Mouse (Mus musculus) stomach, embryonic 14.5 days (tissue): Measurements from ENCODE around the gene Gm37240. TPM values are rescaled to one million over a fixed set of nuclear protein-coding genes. Genes with fewer than 3 reads are reported as not detected.

Source experiments
- ATAC-seq: fragments of 200-750 bp; cut with Nextera tagmentation; 2 replicates; pipeline ENCODE4 v1.8.0; 2017; ENCODE audit warnings: low read depth, moderate TSS enrichment; ENCODE audit not compliant: insufficient number of reproducible peaks, insufficient read depth, low FRiP score
- H3K27ac ChIP-seq: fragments of 300-500 bp; sonication (generic); 2 replicates; pipeline ENCODE4 v1.5.1; 2014; ENCODE audit warnings: mild to moderate bottlenecking, low read length, moderate library complexity, mixed read lengths
- H3K27me3 ChIP-seq: fragments of 300-500 bp; sonication (generic); 2 replicates; pipeline ENCODE4 v1.6.1; 2014; ENCODE audit warnings: low read length, control low read depth, mixed read lengths; ENCODE audit not compliant: control insufficient read depth, insufficient read depth
- H3K36me3 ChIP-seq: fragments of 300-500 bp; sonication (generic); 2 replicates; pipeline ENCODE4 v1.6.1; 2014; ENCODE audit warnings: mild to moderate bottlenecking, control low read depth, low read length, moderate library complexity, mixed read lengths; ENCODE audit not compliant: control insufficient read depth, insufficient read depth
- H3K4me1 ChIP-seq: fragments of 300-500 bp; sonication (generic); 2 replicates; pipeline ENCODE4 v1.6.1; 2014; ENCODE audit warnings: low read length, control low read depth, mixed read lengths; ENCODE audit not compliant: control insufficient read depth, insufficient read depth
- H3K4me2 ChIP-seq: fragments of 300-500 bp; sonication (generic); replicated peaks from 2 replicates; pipeline ENCODE4 v1.6.1; 2014; ENCODE audit warnings: low read depth, low read length, control low read depth
- H3K4me3 ChIP-seq: fragments of 300-500 bp; sonication (generic); 2 replicates; pipeline ENCODE4 v1.5.1; 2014; ENCODE audit warnings: low read depth, low read length, control low read depth
- H3K9ac ChIP-seq: fragments of 300-500 bp; sonication (generic); replicated peaks from 2 replicates; pipeline ENCODE4 v1.6.1; 2014; ENCODE audit warnings: low read depth, mild to moderate bottlenecking, control low read depth, low read length, moderate library complexity, mixed read lengths
- H3K9me3 ChIP-seq: fragments of 300-500 bp; sonication (generic); 2 replicates; pipeline ENCODE4 v1.6.1; 2016; ENCODE audit warnings: low read depth, low read length, control low read depth; ENCODE audit not compliant: control insufficient read depth
- WGBS: fragments of 180-500 bp; shearing (Covaris S2); extraction: QIAGEN DNeasy Blood & Tissue Kit; methylation state at CpG from one replicate; pipeline ENCODE4 v1.1.7; 2014; 5-methylcytosine and 5-hydroxymethylcytosine counted together
- polyA plus RNA-seq: library from polyadenylated mRNA; unstranded; fragments of >200 nt; fragmentation: Nextera tagmentation; extraction: Ambion mirVana; gene quantifications from 2 replicates; pipeline ENCODE4 v1.2.1, GENCODE M21; 2014

Gm37240 gene
- polyA plus RNA-seq, 1 experiment from 2014 or later, result 9.6 TPM

DNA sequence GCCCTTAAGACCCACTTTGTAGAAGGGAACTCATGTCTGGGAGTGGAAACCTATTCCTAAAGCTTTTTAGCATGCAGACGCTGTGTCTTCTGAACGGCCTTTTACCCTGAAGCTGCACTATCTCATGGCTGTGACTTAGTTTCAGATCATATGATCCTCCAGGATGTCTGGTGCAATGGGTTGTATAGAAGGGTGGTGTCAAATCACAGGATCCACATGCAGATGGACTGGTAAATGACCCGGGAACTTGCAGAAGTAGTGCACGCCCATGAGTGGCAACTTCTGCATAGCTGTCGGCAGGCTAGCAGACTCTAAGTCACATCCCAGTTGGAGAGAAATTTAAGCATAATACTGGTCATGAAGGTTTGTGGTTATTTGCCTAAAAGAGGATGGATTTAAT, 1139.2 kb downstream of the Gm37240 start:
- Histone ChIP-seq H3K9me3 (no peaks in the 10 kb centered on the region), H3K4me2 (no peak overlapping the region), H3K36me3 (no peaks in the 10 kb centered on the region), H3K4me1 (0 out of 2 replicates have a peak, but pooled peaks cover 6% of the 10 kb centered on the region), H3K9ac (no peak overlapping the region), H3K27me3 (no peaks in the 10 kb centered on the region), H3K4me3 (no peak overlapping the region), H3K27ac (no peak overlapping the region)
- 84% methylated on average over 5 of the region's 5 CpGs for WGBS
- no peak for ATAC-seq

DNA sequence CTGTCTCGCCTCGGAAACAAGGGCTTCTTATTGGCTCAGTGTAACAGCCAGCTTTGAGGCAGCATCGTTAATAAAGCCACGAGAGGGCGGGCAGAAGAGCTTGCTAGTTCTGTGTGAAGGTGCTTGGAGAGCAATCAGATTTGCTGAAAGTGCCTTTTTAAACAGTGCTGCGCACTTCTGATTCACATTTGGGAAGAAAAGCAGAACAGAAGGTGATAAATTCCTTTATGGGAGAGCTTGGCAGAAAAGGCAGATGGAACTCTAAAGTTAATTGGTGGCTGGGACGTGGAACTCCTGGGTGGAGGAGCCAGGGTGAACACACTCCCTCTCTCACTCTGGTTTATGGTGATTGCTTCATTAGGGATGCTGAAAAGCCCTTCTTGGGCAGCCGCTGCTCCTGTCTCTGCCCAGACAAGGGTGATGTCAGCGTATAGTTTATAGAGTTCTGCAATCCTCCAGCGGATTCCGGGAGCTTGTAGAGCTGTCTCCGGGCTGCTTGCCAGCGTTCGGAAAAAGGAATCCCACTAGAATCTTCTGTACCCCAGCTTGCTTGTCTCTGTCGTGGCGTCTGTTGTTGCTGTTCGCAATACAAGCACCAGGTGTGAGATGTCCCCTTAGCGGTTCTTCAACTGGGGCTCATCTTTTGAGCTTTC, 1141.7 kb downstream of the Gm37240 start:
- peak; percentile 86; the same call in 1 of the 2 replicates for ATAC-seq

DNA sequence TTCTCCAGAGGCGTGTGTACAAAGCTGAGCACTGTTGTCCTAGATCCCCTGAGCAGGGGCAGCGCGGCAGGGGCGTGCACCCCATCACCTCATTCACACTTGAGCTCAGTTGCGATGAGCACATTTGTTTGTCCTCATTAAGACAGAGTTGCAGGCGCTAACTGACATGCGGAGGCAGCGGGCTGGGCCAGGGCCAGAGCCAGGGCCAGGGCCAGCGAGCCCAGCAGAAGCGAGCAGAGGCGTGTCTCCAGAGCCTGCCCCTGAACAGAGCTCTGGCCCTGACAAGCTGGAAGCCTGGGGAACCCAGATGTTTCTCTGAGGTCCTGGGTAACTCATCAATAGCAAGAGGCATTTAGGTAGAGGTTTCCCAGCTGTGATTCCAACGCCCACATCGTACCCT, 1142.6 kb downstream of the Gm37240 start:
- Histone ChIP-seq H3K27me3 (no peaks in the 10 kb centered on the region), H3K9ac (no peak overlapping the region), H3K4me1 (peaks cover 9% of the 10 kb centered on the region; the same call in 1 of the 2 replicates), H3K4me2 (no peak overlapping the region), H3K36me3 (no peaks in the 10 kb centered on the region), H3K27ac (peak overlapping the region; percentile 77; the same call in 1 of the 2 replicates), H3K4me3 (no peak overlapping the region), H3K9me3 (no peaks in the 10 kb centered on the region)
- WGBS, result 43% methylated on average over 13 of the region's 13 CpGs
- peak; percentile 24; the same call in 1 of the 2 replicates for ATAC-seq

More for the DNA sequence above, 1141.7 kb downstream of the Gm37240 start:
- H3K36me3 ChIP-seq, result no peaks in the 10 kb centered on the region
- no peaks in the 10 kb centered on the region for H3K9me3 ChIP-seq
- peak overlapping the region; percentile 17; the same call in 1 of the 2 replicates for H3K4me2 ChIP-seq
- H3K27ac ChIP-seq, result peak overlapping the region; percentile 77
- H3K9ac ChIP-seq, result no peak overlapping the region
- H3K4me3 ChIP-seq, result no peak overlapping the region
- H3K4me1 ChIP-seq, result 0 out of 2 replicates have a peak, but pooled peaks cover 6% of the 10 kb centered on the region
- no peaks in the 10 kb centered on the region for H3K27me3 ChIP-seq
- WGBS, result 23% methylated on average over 18 of the region's 18 CpGs

DNA sequence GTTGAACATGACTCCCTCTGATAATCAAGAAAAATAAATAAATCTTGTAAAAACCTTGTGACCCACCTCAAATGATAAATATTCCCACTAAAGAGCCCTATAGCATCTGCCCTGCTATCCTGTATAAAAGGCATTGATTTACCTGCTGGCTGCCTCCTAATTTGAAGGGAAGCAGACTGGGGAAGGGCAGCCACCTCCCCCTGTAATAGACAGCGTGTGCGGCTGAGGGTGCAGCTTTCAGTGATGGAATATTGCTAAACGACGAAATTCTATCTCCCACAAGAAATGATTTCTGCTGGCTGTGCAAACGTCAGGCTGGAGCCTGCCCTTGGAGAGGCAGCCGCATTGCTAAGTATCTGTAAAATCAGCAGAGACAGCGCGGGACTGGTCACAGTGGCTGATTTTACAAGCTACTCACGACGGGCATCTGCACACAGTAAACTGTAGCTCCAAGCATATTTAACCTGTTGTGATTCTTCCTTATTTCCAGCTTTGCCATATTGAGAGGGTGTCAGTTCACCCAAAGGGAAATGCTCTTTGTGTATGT, 1147.2 kb downstream of the Gm37240 start:
- Histone ChIP-seq H3K4me3 (no peak overlapping the region), H3K9me3 (no peaks in the 10 kb centered on the region), H3K36me3 (no peaks in the 10 kb centered on the region), H3K4me2 (no peak overlapping the region), H3K27ac (no peak overlapping the region), H3K4me1 (peaks cover 5% of the 10 kb centered on the region; the same call in 1 of the 2 replicates), H3K9ac (no peak overlapping the region), H3K27me3 (no peaks in the 10 kb centered on the region)
- no peak for ATAC-seq
- WGBS, result 36% methylated on average over 10 of the region's 10 CpGs

DNA sequence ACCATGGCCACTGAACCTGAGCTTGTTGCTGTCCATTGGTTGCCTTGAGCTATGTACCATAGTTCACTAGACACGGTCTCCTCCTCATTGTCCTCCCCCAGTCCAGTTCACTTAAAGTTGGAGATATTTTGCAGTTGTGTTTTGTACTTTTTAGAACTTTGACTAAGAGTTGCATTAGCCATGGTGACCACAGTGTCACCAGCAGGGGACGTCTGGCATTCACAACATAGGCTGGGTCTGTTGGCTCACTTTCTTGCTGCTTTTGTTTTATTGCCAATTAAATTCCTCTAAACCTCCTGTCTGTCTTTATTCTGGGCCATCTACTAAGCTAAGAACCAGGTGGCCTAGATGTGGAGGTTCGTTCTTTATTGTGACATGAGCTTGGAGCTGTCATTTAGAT, 1150.2 kb downstream of the Gm37240 start:
- H3K27me3 ChIP-seq, result no peaks in the 10 kb centered on the region
- H3K4me3 ChIP-seq, result no peak overlapping the region
- no peak overlapping the region for H3K27ac ChIP-seq
- 91% methylated on average over 3 of the region's 3 CpGs for WGBS
- no peak overlapping the region for H3K9ac ChIP-seq
- peaks cover 3% of the 10 kb centered on the region; the same call in 1 of the 2 replicates for H3K4me1 ChIP-seq
- H3K36me3 ChIP-seq, result no peaks in the 10 kb centered on the region
- H3K9me3 ChIP-seq, result no peaks in the 10 kb centered on the region
- ATAC-seq, result no peak
- no peak overlapping the region for H3K4me2 ChIP-seq

DNA sequence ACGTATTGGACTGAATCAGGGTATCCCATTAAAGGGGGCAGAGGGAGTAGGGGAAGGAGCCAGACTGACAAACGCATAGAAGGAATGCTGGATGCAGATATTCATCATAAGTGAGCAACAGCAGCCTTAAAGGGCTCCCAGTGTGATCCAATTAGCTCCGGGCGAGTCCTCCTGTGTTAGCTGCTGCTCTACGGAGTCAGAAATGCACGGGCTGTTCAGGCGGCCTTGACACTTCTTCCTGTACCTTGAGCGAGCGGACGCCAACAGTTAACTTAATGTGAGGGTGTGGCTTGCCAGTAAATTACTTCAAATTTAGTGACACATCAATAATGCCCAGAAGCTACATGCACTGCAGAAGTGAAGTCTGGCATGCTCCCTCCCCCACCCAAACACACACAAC, 1151.6 kb downstream of the Gm37240 start:
- Histone ChIP-seq H3K36me3 (no peaks in the 10 kb centered on the region), H3K9ac (no peak overlapping the region), H3K9me3 (no peaks in the 10 kb centered on the region), H3K27me3 (no peaks in the 10 kb centered on the region), H3K4me1 (peaks cover 6% of the 10 kb centered on the region; the same call in 1 of the 2 replicates), H3K27ac (no peak overlapping the region), H3K4me2 (no peak overlapping the region), H3K4me3 (no peak overlapping the region)
- no peak for ATAC-seq
- WGBS, result 46% methylated on average over 10 of the region's 10 CpGs

DNA sequence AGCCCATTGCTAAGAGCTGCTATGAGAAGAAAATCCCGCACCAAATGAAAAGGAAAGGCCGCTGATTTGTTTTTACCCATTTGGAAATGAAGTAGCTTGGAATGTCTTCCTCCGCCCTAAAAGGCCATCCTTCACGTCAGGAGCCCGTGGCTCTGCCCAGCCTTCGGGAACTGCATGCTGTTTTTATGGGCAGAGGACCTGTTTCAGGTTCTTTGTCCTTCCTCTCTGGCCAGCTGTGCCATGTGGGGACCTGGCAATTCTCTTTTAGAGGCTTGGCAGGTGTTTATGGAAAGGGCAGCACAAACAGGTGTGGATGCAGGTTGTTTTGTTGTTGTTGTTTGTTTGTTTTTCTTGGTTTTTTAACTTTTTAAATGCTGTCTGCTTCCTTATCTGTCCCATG, 1154.8 kb downstream of the Gm37240 start:
- Histone ChIP-seq H3K27me3 (no peaks in the 10 kb centered on the region), H3K9ac (no peak overlapping the region), H3K9me3 (no peaks in the 10 kb centered on the region), H3K4me2 (peak overlapping the region; percentile 47), H3K27ac (no peak overlapping the region), H3K4me1 (0 out of 2 replicates have a peak, but pooled peaks cover 3% of the 10 kb centered on the region), H3K36me3 (no peaks in the 10 kb centered on the region), H3K4me3 (peak overlapping the region; percentile 7; the same call in 1 of the 2 replicates)
- ATAC-seq, result no peak
- WGBS, result 22% methylated on average over 6 of the region's 6 CpGs

DNA sequence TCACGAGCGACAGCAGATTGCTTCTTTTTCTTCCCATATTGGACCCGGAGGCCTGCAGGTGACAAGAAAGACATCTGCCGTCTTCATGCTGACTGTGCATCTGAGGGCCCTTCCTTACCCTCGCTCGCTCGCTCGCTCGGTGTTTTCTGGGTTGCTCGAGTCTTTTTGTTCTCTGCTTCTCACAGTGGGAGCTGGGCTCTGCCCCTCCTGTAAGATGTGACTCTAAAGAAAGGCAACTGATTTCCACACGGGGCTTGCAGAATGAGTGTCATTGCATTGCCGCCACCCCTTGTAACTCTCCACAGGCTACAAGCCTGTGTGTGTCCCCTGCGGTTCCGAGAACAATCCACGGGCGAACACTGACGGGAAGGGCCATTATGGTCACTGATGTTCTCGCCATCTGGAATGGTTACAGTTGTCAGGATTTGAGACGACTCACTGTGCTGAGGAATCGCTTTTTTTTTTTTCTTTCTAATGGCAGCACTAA, 1155.3 kb downstream of the Gm37240 start:
- Histone ChIP-seq H3K27ac (no peak overlapping the region), H3K4me2 (peak overlapping the region; percentile 47), H3K4me3 (peak overlapping the region; percentile 7; the same call in 1 of the 2 replicates), H3K9me3 (no peaks in the 10 kb centered on the region), H3K36me3 (no peaks in the 10 kb centered on the region), H3K4me1 (0 out of 2 replicates have a peak, but pooled peaks cover 3% of the 10 kb centered on the region), H3K27me3 (no peaks in the 10 kb centered on the region), H3K9ac (no peak overlapping the region)
- ATAC-seq, result no peak
- WGBS, result 9% methylated on average over 20 of the region's 20 CpGs
